Mouse (Mus musculus) common myeloid progenitor, adult 5-6 weeks (primary cell): ENCODE results near the gene Zfp428. TPM values are rescaled to one million over a fixed set of nuclear protein-coding genes. Genes with fewer than 3 reads are reported as not detected.
"Not testable (repeated sequence)": the region's sequence is repeated elsewhere in the genome, so short reads cannot be mapped to it uniquely, and the experiment has no call there.

Experiments
- ATAC-seq: replicated peaks from 2 replicates; pipeline ENCODE4 v1.8.0; 2016; ENCODE audit warnings: low read depth, mild to moderate bottlenecking, moderate TSS enrichment, inconsistent platforms; ENCODE audit not compliant: poor library complexity, severe bottlenecking
- total RNA-seq: library from RNA; stranded (forward); fragments of 200-1000, 187-1606 nt; gene quantifications from 2 replicates; pipeline ENCODE4 v1.2.3, GENCODE M21; 2017

Zfp428 gene
- total RNA-seq, 1 experiment from 2014 or later: 7.0 TPM

DNA sequence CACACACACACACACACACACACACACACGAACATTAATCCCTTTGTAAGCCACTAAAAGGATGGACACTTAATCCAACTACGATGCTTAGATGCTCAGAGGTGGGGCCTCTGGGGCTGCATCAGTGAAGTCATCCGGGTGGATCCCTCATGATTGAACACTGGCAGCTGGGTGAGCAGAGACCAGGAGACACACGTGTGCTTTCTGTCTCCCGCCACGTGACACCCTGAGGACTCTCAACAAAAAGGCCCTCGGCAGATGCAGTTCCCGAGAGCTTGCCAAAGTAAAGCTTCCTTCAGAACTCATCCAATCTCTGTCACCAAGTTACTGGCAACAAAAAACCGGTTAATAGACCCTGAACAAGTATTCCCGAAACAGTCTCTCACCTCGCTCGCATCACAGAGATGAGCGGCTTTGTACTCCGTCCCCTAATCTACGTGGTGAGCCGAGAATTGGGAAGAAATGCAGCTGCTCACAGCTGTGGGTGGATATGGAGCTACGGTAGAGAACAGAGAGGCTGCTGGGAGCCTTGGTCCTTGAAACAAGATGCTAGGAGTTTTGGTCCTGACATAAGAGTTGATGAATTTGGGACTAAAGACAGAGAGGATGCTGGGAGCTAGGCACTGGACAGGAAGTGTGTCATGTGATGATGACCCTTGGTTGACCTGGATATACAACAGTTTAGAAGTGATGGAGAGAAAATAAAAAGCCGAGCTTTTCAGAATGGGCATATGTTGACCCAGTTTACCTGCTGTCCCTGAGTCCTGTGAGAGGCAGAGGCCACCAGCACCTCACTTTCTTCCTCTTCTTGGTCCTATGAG is 26.5 kb upstream of the Zfp428 start:
- ATAC-seq: no peak

DNA sequence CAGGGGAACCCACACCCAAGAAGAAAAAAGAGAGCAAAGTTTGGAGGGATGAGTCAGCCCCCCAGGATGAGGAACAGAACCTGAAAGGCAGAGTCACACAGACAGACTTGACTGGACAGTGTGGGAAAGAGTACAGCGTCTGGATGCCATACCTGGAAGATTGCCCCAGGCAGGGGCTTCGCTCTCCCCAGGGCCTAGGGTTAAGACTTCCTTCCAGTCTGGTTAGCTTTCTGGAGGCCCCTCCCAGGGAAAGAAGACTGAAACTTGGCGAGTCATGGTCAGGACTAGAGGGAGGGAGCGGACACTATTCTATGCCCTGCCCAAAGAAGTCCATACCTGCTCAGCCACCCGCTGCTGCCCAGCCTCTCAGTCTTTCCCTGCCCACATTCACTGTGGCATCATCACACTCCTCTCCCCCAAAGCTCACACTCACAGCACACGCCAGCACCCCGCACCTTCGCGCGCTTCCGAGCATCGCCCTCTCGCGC is 25.8 kb upstream of the Zfp428 start:
- ATAC-seq: peak; percentile 18

DNA sequence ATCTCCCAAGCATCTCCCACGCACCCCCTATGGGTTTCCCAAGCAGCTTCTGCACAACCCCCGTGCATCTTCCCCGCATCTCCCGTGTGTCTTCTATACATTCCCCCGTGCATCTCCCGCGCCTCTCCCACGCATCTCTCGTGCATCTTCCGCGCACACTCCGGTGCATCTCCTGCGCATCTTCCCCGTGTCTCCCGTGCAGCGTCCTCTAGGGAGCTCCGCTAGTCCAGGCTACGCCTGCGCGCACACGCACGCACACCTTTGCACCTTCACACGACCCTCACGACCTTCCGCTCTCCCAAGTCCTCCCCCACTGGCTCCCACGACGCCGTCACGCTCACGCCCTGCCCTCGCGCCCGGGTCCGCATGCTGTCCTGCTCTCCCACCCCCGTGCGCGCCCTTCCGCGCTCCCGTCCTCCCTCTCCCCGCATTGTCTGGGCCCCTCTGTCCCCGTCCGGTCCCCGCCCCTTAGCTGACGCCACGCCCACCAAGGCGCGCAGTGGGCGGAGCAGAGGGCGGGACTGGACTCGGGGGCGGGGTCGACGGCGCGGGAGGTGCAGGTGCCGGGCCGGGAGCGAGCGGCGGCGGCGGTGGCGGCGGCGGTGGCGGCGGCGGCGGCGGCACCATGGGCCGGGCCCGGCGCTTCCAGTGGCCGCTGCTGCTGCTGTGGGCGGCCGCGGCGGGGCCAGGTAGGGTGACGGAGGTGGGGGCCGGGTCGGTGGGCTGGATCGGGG is 25.2 kb upstream of the Zfp428 start, which contains the start of gene Cadm4:
Gene Cadm4, plus strand, starts transcription at position 550 of the 734 bp plus-strand sequence.
- ATAC-seq: peak; percentile 73

DNA sequence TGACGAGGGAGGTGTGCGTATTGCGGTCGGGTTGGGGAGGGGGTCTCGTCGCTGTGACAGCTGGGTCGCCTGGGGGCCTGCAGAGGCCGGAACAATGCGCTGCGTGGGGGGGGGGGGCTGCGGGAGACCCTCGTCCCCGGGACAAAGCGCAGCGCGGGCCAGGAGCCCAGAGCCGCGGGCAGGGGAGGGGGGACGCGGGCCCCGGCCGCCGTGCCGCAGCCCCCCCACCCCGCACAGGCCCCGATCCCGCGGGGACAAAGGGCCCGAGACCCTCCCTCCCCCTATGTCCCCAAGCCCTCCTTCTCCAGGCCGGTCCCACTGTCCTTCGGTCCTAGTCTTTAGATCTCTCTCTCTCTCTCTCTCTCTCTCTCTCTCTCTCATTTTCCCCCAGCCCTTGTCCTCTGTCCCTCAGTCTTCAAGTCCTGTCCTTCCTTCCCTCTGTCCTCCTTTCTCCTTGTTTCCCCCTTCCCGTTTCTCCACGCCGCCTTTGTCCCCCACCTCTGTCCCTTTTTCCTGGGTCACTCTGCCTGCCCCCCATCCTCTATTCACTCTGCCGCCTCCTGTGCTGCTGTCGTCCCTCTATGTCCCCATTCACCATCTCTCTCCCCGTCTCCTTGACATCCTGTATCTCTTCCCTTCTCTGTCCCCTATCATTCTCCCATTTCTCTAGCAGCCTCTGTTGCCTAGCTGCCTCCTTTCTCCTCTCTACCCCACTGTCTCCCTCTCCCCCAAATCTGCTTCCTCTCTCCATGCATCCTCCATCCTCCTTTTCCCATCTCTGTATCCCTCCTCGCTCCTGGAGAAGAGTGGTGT is 24.4 kb upstream of the Zfp428 start:
- ATAC-seq: no peak

DNA sequence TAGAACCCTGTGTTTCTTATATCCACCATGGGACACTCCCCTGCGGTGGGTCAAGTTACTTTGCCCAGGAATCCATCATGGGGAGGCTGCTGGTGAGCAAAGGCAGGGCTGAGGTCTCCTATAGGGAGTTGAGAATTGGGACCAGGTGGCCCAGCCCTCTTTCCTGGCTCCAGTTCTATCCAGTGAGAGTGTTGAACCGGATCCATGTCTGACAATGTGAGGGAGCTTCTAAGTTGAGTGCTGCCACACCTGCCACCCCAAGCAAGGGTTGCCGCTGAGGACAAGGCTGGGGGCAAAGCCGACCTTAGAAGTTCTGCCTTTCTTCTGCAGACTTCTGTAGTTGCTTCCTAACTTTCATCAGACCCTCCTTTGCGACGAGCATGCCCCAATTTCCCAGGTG is 23.5 kb upstream of the Zfp428 start:
- ATAC-seq: not testable (repeated sequence)

DNA sequence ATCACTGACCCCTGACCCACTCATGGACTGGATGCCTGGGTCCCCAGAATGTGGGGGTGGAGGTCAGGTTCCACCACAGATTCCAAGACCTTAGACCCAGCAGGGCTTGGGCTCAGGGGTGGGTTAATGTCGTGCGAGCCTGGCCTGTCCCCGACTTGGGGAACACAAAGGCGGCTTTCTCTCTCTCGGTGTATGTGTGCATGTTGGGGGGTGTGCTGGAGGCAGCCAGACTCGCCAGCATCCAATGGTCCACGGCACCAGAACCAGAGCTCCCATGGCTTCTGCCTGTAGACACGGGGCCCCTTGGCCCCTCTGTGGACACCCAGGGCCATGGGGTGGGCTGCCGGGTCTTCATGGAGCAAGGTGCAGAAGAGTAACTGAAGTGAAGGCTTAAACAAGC is 21.3 kb upstream of the Zfp428 start:
- ATAC-seq: no peak

DNA sequence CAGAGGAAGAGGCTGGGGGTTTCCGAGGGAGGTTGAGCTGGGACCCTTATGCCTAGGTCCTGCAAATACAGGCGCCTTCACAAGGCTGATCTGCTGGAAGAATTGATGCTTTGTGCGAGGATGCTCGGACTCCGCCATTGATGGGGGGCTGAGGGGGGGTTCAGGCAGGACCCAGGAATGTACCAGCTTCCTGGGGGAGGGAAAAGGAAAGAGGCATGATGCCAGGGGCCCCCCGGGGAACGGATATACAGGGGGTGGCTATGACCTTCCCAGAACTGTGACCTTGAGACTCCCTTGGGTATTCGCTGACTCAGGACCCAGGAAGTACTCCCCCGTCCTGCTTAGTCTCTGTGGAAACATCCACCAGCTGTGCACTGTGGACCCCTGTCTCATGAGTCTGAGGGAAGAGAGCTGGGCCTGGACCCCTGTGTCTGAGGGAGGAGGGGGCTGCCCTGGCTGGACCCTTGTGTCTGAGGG is 20.1 kb upstream of the Zfp428 start:
- ATAC-seq: no peak

DNA sequence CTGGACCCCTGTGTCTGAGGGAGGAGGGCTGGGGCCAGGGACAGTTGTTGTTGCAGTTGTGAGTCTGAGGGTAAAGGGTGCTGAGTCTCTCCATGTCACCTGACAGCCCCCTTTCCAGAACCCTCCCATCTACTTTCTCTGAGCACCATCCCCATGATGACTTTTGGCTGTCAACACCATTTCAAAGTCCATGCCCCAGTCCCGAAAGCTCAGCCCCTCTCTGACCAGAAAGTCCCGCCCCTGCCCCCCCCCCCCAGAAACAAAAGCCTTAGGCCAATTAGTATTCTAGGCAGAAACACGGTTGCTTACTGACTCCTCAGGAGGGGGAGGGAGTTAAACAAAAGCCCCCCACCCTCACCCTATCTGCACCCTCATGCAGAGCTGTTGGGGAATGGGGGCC is 19.4 kb upstream of the Zfp428 start:
- no peak for ATAC-seq

DNA sequence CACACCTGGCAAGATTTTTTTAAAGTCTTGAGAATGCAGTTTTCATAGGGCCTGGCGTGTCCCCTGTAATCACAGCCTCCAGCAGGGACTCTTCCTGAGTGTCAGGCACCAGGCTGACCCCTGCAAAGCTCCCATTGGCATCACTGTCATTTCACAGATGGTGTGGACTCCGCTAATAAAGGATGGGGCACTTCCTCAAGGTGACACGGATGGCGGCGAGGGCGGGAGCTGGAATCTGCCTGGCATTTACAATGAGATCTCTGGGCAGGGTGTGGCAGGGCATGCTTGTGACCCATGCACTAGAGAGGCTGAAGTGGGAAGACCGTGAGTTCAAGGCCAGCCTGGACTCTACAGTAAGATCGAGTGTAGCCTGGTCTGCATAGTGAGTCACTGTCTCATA is 18.5 kb upstream of the Zfp428 start:
- ATAC-seq: no peak

DNA sequence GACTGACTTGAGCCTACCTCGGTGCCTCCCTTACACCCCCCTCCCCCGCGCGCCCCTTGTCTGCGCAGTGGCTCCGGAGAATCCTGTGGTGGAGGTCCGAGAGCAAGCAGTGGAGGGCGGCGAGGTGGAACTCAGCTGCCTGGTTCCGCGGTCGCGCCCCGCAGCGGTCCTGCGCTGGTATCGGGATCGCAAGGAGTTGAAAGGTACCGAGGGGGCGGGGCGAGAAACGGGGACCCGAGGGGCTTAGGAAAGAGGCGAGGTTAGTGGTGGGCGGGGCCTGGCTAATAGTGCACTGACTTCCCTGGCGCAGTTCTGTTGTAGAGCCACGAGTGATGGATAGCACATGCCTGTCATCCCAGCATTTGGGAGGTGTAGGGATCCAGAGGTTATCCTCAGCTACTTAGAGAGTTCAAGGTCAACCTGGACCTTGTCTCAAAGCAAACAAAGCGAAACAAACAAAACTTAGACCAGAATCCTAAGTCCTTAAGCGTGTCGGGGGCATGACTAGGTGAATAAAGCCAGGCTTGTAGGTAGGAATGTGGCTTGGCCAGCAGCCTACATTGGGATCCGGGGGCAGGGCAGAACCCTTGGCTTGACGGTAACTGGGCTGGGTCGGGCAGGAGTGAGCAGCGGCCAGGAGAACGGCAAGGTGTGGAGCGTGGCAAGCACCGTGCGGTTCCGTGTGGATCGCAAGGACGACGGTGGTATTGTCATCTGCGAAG is 6.8 kb upstream of the Zfp428 start:
- peak; percentile 52 for ATAC-seq

DNA sequence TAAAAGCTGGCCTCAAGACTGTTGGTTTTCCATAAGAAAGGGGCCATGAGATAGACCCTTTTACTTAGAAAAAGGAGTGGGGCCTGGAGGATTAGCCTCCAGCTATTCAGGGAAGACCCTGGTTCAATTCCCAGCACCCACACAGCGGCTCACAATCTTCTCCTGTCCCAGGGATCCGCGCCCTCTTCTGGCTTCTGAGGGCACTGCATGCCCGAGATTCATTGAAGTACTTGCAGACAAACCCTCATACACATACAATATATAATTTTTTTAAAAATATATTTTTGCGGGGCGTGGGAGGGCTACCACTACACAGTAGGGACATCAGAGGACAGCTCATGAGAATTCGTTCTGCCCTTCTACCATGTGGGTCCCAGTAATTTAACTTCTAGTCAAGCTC is 5.9 kb upstream of the Zfp428 start:
- ATAC-seq: no peak

DNA sequence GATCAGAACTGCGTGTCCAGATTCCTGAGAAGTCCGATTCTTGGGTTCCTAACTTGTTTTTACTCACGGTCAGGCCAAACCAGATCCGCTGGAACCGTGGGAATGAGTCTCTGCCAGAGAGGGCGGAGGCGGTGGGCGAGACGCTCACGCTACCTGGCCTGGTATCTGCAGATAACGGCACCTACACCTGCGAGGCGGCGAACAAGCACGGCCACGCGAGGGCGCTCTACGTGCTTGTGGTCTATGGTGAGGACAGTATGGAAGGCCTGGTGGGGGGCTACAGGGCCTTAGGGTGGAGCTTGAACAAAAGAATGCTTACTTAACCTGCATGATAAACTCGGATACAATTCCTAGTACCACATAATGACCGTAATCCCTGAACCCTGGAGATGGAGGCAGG is 5.3 kb upstream of the Zfp428 start:
- ATAC-seq: no peak

DNA sequence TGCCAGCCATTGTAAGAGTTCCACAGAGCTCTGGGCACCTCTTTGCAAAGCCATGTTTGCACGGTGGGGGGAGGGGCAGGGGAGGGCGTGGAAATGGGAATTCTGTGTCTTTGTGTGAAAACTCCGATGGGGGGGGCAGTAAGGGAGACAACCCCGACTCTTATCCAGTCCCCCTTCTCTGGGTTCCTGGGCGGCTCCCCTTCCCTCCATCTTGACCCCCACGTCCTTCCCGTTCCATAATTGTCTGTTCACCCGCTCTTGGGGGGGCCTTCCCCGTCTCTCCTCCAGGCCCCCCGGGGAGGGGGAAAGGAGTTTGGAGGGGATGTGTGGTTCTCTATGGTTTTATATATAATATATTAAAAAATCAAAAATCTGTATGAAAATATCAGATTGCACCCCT is 2.8 kb upstream of the Zfp428 start:
- no peak for ATAC-seq

DNA sequence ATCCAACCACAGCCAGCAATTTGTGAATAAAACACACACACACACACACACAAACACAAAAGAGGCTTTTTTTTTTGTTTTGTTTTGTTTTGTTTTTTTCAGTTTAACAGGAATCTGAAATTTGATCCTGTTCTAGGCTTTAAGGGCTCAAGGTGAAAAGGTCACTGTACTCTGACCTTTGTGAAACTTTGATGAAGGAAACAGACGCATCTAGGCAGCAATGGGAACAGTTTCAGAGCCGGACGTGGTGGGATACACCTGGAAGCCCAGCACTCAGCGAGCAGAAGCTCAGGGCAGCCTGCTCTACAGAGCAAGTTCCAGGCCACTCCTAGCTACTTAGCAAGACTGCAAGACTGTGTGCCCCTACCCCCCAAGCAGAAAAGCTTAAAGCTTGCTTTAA is 1.9 kb upstream of the Zfp428 start:
- no peak for ATAC-seq

DNA sequence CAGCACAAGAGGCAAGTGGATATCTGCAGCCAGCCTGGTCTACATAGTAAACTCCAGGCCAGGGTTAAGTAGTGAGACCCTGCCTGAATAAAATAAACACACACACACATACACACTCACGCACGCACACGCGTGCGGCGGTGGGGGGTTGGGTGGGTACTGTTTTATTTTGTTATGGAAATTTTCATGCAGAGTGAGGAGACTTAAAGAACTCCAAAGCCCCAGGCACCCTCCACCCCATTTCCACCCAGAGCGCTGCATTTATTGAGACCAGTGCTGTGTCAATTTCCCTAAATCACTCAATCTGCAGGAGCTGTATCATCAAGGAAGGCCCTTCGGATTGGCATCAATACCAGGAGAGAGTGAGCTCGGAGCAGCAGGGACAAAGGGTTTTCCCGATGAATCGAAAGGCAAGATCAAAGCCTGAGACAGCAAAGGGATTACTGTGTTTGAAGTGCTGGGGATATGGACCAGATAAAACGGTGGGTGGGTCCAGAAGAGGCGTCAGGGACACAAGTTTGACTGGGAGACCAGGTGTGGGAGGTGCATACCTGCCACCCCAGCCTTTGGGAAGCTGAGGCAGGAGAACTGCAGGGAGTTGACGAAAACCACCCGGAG is 1.2 kb upstream of the Zfp428 start:
- ATAC-seq: no peak

DNA sequence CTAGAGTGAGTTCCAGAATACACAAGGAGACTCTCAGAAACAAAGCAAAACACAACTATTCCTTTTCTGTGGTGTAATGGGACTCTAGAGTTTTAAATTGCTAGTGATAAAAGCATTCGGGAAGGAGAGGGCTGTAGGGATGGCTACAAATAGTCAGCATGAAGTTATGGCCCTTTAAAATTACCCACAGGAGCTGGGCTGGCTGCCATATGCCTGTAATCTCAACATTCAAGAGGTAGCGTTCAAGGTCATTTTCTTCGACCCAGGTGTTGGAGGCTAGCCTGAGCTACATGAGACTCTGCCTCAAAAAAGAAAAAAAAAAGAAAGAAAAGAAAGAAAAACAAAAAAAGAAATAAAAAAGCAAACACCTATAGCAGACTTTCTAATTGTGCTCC is 744 bp upstream of the Zfp428 start:
- ATAC-seq: no peak

DNA sequence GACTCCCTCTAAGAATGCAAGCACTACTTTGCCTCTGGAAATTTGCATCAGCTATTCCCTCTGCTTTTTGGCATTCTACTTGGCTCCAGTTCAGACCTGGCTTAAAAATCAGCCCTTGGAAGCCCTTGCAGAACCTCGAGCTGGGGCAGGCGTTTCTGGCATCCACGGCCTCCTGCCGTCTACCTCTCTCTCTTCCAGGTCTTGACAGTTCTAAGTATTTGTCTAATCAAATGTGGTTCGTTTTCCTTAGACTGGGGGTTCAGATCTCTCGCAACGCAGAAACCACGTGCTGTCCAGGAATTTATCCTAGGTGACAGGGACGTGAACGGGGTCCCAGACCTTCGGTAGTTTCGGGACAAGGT is 349 bp upstream of the Zfp428 start:
- ATAC-seq: no peak

DNA sequence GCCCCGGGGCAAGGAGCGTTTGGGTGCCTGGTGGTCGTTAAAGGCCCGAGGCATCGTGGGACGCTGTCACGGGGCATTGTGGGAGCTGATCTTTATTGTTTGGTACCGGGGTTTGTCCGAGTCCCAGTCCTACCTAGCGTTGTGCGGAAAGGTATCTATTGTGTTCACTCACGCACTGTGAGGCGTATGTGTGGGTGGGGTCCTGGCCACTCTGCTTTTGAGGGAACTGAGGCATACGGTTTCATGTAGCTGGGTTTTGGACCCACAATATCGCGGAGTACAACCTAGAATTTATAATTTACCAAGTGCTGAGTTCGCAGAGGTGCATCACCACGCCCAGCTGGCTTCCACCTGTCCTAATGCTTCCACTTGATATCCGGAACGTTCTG is 914 bp downstream of the Zfp428 start:
- no peak; the same call in 1 of the 2 replicates for ATAC-seq

DNA sequence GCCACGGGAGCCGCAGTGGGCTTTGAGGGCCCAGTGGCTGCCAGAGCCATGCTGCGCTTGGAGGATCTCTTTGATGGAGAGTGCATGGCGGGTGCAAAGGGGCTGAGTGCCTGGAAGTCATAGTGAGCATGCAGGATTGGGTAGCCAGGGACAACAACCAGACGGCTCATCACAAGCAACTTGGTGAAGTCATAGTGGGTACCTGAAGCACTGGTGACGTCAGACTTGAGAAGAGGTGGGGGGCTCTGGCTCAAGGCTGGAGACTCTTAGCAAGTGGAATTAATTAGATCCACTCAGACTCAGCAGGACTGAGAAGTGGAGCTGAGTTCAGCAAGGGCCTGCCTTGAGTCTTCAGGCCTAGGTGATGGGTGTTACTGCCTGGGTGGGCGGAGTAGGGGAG is 5.5 kb downstream of the Zfp428 start, which contains the start of gene AC161166.1:
Gene AC161166.1, minus strand, starts transcription at position 101 of the 400 bp plus-strand sequence.
- no peak for ATAC-seq
